Mouse (Mus musculus) spleen, postnatal 4 days (tissue): ENCODE results near the gene Unc45b.
A peak's percentile ranks its signal among the peaks of the same experiment; 100 is the strongest.
"Not testable (repeated sequence)": the region's sequence is repeated elsewhere in the genome, so short reads cannot be mapped to it uniquely, and the experiment has no call there.

Experiments
- DNase-seq, 2 experiments: peaks; one replicate each; pipeline ENCODE4 v3.0.0; 2022; ENCODE audit warnings: low spot score in 2 of 2

The Unc45b gene

GRCm38 (mm10) chr11:82947457-82947856, 37.1 kb downstream of the Unc45b start:
- no peak for DNase-seq

DNA sequence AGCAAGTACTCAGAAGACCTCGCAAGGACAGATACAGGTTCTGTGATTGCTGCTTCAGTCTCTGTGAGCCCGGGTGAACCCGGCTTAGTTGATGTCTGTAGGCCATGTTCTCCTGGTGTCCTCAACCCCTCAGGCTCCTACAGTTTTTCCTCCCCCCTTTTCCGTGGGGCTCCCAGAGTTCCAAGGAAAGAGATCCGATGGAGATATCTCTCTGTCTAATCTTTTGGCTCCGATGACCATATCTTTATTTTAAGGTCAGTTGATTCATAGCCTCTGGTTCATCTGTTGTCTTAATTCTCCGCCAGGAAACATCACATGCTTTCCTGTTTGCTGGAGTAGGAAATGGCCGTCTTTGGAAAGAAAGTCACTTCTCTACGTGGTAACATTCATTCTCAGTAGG, 38.7 kb downstream of the Unc45b start:
- no peak for DNase-seq

GRCm38 (mm10) chr11:82950736-82951481, 40.6 kb downstream of the Unc45b start, which contains the start of gene Slfn5:
Gene Slfn5, plus strand, starts transcription at chr11:82951349.
- no peak for DNase-seq

DNA sequence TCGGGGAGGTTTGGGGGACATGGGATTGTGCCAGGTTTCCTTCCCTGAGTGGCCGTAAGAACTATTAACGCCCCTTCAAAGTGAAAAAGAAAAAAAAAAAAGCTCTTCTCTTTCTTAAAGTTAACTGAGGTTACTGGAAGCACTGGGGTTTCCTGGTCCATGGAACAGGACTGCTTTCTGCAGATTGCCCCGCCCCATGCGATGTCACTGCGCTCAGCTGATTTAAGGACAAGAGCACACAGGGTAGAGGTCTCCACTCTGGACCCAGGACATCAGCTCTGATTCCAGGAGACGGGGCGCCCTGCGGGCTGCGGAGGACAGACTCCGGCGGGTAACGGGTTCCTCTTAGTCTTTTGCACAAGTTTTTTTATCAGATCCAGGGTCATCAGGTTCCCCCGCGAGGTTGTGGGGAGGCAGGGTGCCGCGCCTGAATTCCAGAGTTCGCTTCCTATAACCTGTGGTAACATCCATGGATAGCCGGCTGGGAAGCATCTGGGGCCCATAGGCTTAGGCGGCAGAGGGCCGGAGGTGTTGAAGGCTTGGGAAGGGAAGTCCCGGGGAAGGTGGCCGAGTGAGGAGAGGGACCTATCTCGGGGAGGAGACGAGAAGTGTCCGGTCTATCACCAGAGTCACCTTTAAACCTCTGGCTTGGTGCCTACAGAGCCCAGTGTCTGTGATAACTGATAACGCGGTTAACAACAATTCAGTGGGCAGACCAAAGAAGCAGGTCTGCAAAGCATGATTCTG, 41.7 kb downstream of the Unc45b start:
- DNase-seq, result no peak

DNA sequence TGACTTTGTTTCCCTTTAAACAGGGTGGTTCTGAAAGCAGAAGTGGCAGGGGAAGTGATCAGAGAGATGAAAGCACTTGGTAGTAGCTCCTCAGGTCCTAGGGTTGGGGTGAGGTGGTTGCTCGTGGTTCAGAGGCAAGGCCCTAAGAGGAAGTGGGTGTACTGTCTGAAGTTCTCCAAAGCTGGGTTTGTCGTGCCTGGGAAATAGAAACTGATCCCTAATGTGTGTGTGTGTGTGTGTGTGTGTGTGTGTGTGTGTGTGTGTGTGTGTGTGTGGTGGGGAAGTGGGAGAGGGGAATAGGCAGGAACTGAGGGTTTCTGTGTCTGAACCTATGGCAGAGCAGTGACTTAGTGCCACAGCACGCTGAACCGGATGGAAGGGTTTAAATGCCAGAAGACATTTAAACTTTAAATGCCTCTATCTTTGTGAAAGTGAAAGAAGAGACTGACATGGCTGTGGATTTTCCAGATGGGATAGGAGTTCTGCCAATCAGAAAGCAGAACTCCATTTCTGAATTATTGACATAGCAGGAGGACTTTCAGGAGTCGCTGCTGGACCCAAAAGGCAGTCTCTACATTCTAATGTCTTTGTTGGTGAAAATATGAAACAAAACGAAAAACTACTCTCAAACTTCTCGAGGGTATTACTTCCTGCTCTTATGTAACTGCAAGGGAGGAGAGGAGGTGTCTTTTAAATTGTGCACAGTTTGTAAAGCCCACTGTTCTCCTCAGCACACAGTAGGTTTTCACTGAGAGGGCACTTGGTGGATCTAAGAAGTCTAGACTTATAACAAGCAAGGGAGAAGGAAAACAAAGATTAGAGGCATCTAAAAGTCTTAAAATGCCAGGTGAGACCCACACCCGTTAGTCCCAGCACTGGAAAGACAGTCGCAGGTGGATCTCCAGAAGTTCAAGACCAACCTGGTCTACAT, 42.5 kb downstream of the Unc45b start:
- peak in 1 of 2 experiments; percentile 27 for DNase-seq

DNA sequence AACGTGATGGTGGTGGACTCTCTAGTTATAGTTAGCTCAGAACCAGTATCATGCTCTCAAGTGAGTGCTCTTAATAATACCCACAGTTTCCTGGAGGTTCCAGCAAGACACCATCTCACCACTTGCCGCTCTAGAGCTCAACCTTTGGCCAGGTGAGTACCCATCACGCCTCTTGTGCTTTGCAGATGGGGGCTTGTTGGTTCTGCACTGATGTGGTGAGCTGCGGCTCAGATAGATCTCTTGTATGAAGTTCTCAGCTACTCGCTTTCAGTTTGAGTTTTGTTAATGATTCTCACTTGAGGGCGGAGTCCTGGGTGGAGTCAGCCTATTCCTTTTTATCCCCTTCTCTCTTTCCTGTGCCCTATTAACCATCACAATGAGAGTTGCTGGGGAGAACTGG, 44.3 kb downstream of the Unc45b start:
- no peak for DNase-seq

DNA sequence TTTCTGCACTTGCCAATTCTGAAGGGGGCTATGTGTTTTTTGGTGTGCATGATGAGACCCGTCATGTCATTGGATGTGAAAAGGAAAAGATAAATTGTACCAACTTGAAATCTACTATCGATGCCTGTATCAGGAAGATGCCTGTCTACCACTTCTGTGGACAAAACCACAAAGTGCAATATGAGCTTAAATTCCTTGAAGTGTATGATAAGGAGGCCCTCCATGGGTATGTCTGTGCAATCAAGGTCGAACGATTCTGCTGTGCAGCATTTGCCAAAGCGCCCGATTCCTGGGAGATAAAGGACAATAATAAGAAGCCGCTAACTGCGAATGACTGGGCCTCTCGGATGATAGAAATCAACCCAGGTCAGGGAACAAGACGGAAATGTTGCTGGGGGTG, 46.6 kb downstream of the Unc45b start:
- no peak for DNase-seq

- no peak for DNase-seq
These were observed 49.3 kb downstream of the Unc45b start for GRCm38 (mm10) chr11:82959613-82960012.

GRCm38 (mm10) chr11:82961743-82962142, 51.4 kb downstream of the Unc45b start:
- no peak for DNase-seq

- no peak for DNase-seq
These were observed 51.9 kb downstream of the Unc45b start for GRCm38 (mm10) chr11:82962215-82962614.

DNA sequence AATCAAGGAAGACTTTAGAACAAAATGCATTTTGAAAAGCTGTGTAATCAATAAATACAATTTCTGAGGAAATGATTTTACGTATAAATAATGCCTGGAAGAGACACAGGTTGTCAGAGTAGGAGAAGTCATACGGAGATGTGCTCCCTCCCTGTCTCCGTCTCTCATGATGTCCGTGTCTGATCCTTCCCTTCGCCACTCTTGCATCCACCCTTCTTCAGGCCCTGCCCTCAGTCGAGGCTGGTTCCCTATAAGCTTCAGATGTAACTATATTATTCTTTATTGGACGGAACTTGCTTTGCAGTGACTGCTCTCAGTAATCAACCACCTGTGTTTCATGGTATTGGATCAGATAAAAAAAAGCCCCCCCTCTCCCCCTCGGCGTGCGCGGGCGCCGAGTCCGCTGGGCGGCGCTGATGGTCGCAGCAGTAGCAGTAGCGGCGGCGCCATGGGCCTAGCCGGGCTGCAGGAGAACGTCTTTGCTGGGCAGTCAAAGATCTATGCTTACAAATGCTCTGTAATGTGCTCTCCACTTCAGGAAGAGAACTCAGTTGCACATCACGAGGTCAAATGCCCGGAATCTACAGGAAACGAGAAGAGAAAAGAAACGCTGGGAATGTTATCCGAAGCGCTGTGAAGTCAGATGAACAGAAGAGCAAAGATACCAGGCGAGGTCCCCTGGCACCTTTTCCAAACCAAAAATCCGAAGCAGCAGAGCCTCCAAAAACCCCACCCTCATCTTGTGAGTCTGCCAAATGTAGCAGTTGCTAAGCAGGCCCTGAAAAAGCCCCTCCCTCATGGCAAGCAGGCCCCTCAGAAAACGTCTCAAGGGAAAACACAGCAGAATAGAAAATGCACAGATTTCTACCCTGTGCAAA, 60.6 kb downstream of the Unc45b start:
- DNase-seq, result no peak

DNA sequence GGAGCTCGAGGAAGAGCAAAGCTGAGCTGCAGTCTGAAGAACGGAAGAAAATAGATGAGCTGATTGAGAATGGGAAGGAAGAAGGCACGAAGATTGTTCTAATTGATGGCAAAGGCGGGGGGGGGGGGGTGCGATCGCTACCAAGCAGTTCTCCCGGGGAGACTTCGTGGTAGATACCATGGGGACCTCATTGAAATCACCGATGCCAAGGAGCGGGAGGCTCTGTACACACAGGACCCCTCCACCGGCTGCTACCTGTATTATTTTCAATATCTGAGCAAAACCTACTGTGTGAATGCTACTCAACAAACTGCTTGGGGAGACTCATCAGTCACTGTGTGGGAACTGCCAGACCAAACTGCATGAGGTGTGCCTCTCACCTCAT, 61.2 kb downstream of the Unc45b start:
- DNase-seq, result no peak

DNA sequence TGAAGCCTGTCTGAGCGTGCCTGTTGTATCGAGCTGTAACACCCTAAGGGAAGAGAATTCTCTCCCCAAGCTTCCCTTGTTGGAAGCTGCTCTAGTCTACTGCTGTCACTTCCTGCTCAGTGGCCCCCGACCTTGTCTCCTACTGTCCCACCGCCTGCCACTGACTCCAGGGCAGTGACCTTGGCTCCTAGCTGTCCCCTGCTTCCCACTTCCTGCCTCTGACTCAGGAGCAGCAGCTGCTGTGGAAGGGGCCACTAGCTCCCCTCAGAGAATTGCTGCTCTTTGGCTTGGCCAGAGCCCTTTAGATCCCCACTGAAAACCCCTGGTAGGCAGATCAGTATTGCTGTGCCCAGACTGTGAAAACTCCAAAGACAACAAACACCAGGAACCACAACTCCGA, 63.6 kb downstream of the Unc45b start:
- DNase-seq, result peak in 1 of 2 experiments; percentile 52

GRCm38 (mm10) chr11:82982409-82982808, 72.1 kb downstream of the Unc45b start:
- DNase-seq, result peak in 1 of 2 experiments; percentile 54

DNA sequence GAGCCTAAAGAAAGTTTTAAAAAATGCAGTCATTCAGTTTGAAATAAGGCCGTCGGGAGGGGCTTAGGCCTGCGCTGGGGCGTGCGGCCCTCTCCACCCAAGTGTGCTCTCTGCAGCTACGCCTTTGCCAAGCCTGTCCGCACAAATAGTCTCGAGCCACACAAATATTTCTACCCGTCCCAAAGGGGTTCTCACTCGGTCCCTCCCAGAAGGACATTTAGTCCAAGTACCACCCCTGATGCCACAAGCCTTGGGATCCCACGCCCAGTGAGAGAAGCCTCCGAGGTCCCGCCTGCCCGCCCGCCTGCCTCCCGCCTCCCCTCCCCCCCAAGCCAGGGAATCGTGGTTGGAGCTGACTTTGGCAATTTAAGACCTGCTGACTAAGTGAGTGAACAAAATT, 72.8 kb downstream of the Unc45b start:
- peak in 1 of 2 experiments; percentile 54 for DNase-seq

- DNase-seq, result no peak
These were observed 77.3 kb downstream of the Unc45b start for GRCm38 (mm10) chr11:82987621-82988020.

- no peak for DNase-seq
These were observed 79.0 kb downstream of the Unc45b start for GRCm38 (mm10) chr11:82989357-82989756.

DNA sequence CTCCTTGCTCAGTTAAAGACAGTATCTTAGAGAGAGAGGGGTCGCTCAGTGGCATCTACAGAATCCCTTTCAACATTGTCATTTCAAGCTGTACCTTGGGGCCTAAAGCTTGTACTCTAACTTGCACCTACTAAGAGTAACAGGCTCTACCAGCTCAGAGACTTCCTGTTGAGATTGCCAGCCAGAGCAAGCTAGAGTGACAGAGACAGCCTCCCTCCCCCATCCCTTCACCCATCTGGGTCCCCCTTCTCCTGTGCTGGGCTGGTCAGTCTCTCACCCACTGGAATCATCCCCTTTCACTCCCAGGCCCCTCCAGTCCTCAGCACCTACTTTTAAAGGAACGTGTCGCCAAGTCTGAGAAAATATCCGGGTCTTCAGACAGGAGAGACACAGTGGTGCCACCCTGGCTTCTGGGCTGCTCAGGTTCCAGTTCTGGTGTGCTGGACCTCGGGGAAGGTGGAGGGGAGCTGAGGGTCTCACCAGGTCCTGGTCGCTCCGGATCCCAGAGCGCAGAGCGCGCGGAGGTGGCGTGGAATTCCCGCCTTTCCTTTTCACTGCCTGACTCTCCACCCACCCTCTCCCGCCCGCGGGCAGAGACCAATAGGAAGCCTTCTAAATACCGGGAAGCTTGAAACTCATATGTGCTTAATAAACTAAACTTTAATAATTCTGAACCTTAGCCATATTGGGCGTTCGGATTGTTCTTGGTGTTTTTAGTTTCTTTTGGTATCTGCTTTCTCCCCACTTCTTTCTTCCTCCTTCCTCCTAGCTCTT, 80.4 kb downstream of the Unc45b start:
- not testable (repeated sequence) for DNase-seq

DNA sequence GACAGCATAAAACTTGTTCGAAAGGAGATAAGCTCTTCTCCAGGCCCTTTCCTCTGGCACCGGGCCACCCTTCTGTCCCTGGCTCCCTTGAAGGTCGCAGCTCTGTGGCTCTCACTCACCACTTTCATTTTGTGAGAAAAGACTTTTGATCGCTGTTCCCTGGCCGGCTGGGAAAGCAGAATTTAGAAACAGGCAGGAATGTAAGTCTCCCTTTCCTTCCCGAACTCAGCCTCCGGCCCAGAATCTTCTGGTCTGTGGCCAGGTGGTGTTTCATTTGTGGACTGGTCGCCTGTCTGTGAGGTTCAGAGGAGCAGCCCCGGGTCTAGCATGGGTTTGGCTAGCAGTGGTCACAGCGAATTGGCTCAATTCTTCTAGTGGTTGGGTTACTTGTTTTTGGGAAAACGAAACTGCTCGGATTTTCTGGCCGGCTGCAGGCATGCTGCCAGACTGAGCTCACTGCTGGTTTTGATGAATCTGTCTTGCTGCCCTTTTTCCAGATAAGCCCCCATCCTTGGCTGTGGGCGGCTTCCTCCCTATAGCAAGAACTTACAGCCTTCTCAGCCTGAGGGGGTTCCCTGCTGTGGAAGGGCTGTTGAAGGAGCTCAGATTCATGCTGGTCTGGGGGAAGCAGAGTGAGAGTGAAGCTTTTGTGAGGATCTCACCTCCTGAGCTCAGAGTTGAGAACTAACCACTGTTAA, 81.3 kb downstream of the Unc45b start, which contains the start of gene Slfn9:
TSS of gene Slfn9 (minus strand) at position 362 of the 698 bp plus-strand sequence.
- peak; percentile 25 to 55 for DNase-seq
